Mouse (Mus musculus) lung, postnatal 4 days (tissue): ENCODE data around the gene Itsn2.
"Not testable (repeated sequence)": the region's sequence is repeated elsewhere in the genome, so short reads cannot be mapped to it uniquely, and the experiment has no call there.

Experiments
- DNase-seq, 2 experiments: peaks; one replicate each; pipeline ENCODE4 v3.0.0; 2021

Gene Itsn2

DNA sequence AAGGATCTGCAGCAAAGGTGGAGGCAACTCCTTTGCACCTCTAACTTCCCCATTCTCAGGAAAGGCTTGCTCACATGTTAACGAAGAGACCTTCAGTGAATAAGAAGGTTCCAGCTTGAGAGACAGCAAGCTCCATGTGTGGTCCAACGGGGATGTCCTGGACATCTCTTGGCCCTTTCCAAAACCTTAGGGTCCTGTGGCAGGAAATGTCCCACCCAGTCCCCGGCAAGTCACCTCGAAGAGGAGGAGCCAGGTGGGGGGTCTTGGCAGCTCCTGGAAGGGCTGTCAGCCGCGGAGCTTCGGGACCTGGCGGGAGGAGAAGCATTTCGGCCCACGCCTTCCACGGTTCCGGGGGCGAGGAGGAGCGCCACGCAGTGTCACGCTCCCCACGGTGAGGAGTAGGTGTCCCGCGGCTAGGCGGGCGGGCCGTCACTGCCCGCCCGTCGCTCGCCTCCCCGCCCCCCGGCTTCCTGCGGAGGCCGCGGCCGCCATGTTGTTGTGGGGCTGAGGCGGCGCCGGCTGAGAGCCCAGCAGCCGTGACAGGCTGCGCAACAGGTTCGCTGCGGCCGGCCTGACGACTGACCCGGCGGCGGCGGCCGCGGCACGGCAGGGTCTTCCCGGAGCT is at the start of gene Itsn2, which contains the start of gene Gm3625:
Gene Itsn2 (plus strand): TSS at position 98 of the 625 bp plus-strand sequence.
Gene Gm3625 (minus strand): TSS at position 387 of the 625 bp plus-strand sequence.
- DNase-seq = peak; percentile 82 to 87

DNA sequence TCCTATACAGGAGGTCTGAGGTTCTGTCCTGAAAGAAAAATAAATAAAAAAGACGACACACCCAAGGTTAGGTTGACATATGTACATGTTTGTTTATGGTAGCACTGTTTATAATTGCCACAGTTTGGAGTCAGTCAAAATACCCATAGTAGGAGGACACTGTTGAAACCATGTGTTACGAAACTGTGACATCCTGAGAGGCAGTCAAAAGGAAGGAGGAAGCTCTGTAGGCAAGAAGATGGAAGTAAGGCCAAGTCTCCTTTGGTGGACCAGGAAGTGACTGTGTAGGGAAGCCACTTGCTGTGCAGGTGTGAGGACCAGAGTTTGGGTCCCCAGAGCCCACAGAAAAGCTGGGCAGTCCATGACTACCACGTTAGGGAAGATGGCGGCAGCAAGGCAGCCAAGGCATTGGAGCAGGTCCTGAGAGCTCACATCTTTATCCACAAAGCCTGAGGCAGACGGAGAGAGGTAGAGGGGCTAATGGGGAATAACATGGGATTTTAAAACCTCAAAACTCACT is 48.0 kb upstream of the Itsn2 start:
- DNase-seq = no peak

DNA sequence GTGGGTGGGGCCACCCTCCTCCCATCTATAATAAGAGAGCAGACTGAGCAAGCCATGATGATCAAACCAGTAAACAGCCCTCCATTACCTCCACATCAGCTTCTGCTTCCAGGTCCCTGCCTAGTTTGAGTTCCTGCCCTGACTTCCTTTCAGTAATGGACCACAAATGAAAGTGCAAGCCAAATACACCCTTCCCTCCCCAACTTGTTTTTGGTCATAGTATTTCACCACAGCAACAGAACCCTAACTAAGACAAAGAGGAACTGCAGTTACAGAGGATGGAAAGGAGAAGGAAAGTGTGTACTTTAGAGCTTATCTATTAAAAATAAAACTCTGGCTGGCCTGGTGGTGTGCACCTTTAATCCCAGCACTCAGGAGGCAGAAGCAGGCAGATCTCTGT is 47.0 kb upstream of the Itsn2 start:
- no peak for DNase-seq

DNA sequence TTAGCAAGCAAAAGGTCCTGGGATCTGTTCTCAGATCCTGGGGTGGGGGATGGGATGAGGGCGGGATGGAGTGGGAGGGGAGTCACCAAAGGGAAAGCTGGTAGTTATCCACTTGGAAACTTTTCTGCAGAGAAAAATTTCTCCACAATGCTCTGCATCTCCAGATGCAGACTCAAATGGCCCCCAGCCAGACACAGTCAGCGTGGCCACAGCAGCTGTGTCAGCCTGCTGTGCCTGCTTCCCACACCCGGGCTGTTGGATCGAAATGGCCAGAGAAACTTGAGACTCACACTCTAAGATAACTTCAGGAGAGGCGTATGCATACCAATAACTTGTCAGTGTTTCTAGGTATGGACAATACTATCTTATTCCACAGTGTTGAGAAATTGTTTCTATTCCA is 45.9 kb upstream of the Itsn2 start:
- DNase-seq = peak; percentile 50 to 82

GRCm38 (mm10) chr12:4547557-4547956 is 44.9 kb upstream of the Itsn2 start:
- DNase-seq = no peak

DNA sequence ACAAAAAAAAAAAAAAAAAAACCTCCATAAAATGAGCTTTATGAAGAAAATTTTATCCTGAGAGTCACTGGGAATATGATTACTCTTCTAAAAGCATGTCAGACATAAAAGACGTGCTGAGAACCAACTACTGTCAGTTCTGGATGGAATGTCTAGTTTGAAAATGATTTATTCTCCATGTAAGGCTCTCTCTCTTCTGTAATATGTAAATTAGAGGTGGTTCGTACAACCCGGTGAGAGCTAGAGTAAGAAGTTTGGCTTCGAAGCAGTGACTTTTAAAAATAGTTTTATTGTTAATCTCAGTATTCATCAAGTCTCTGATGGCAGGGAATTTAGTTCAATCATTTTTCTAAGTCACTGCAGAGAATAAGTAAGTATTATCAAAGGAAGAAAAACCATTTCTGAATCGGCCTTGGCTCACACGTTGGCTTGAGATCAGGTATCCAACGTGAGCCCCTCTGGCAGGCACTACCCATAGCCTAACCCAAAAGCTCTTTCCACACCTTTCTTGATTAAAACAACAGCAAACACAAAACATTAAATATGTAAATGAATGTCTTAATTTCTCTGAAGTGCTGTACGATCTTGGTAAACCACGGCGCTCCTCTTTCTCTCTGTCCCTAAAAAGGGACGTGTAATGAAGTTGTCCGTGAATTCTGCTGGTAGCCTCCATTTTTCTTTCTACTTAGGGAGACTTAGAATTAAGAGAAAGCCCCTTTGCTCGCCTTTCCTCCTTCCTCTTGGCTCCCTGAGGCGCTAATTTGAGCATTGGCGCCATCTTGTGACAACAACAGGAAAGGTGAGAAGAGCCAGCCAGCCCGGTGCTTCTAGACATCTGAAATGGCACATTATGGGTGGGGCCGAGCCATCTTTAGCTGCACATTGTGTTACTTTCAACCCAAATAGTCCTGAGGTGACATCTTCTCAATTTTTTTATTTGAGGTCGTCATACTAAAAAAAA is 44.1 kb upstream of the Itsn2 start:
- peak; percentile 69 to 85 for DNase-seq

DNA sequence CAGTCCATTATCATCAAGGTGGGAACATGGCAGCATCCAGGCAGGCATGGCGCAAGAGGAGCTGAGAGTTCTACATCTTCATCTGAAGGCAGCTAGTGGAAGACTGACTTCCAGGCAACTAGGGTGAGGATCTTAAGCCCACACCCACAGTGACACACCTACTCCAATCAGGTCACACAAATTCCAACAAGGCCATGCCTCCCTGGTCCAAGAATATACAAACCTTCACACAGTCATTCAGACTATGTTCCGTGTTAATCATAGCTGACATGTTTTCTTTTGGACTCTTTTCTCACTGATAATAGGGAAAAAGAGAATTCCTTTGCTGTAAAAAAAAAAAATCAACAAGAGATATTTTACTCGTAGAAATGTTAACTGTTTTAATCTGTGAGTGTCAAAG is 38.7 kb upstream of the Itsn2 start:
- DNase-seq = not testable (repeated sequence)

DNA sequence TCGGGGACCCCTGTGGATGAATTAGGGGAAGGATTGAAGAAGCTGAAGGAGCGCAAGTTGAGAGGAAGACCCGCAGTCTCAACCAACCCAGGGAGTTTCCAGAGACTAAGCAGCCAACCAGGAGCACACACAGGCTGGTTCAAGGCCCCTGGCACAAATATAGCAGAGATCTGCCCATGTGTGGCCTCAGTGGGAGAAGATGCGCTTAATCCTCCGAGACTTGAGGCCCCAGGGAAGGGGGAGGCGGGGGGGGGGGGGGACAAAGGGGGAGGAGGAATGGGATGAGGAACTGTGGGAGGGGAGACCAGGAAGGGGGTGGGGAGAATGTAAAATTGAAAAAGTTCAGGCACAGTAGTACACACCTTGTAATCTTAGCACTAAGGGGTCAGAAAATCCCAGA is 37.0 kb upstream of the Itsn2 start:
- no peak for DNase-seq

GRCm38 (mm10) chr12:4556891-4557290 is 35.5 kb upstream of the Itsn2 start:
- no peak for DNase-seq

GRCm38 (mm10) chr12:4557436-4557835 is 35.0 kb upstream of the Itsn2 start:
- no peak for DNase-seq

- DNase-seq = no peak
Measured at GRCm38 (mm10) chr12:4558013-4558412, 34.4 kb upstream of the Itsn2 start.

- DNase-seq = peak; percentile 24 to 34
Measured at GRCm38 (mm10) chr12:4558475-4559279, 33.8 kb upstream of the Itsn2 start.

- peak in 1 of 2 experiments; percentile 53 for DNase-seq
Measured at GRCm38 (mm10) chr12:4571864-4572263, 20.6 kb upstream of the Itsn2 start.

- no peak for DNase-seq
Measured at GRCm38 (mm10) chr12:4574065-4574464, 18.4 kb upstream of the Itsn2 start.

- no peak for DNase-seq
Measured at GRCm38 (mm10) chr12:4582326-4582725, 10.1 kb upstream of the Itsn2 start.

DNA sequence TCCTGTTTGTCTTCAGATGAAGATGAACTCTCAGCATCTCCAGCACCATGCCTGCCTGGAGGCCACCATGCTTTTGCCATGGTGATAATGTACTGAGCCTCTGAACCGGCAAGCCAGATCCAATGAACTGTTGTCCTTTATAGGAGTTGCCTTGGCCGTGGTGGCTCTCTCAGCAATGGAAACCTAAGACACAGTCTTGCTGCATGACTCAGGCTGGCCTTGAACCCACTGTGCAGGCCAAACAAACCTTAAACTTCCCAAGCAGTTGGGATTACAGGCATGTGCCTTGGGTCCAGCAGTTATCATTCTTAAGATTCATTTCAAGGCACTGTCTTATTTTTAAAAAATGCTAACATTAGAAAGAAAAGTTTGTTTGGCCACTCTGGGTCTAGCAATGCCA is 4.6 kb upstream of the Itsn2 start:
- DNase-seq = no peak

DNA sequence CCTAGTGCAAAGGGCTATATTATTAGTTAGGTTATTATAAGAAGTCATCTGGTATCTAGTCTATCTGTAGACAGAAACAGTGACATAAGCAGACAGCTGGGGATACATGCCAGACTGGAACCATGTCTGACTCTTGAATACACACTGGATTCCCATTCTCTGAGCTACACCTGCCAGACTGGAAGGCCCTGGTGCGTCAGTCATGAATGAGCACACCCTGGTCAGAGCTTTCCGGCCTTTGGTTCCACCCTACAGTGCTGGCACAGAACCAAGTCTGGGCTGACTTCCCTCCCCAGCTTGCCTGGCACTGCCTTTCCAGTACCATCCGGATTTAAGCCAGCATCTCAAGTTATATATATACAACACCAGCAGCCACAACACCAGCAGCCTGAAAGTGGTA is 3.8 kb upstream of the Itsn2 start:
- DNase-seq = peak; percentile 72 to 77

GRCm38 (mm10) chr12:4592025-4592424 is 413 bp upstream of the Itsn2 start:
- DNase-seq = no peak

DNA sequence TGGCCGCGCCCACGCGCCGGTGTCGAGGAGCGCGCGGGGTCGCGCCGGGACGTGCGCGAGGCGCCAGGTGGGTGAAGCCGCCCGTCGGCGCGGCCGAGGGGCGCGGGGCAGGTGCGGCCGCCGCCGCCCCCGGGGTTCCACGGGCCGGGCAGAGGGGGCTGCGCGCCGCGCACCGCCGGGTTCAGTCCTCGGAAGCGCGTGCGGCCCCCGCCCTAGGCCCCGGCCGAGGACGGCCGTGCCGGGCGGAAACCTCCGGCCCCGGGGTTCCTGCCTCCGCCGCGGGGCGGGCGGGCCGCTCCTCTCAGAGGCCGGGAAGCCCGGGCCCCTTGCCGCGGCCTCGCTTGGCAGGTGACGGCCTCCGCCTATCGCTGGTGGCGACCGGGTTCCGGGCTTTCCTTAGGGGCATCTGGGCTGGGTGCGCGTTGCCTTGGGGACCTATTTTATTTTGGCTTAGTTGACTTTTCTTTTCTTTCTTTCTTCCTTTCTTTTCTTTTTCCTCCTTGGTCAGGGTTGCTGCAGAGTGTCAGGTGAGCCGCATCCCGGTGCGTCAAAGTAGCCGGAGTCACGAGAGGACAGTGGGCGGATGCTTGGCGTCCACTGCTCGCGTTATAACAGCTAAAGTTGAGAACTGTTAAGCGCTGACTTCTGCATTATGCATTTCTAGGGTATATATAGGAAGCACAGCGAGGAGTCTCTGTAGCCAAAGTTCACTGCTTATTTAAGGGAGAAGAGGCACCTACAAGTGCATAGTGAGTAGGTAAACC is 910 bp downstream of the Itsn2 start:
- DNase-seq = peak; percentile 59 to 74

GRCm38 (mm10) chr12:4593930-4594391 is 1.5 kb downstream of the Itsn2 start:
- no peak for DNase-seq

GRCm38 (mm10) chr12:4595055-4595454 is 2.6 kb downstream of the Itsn2 start:
- DNase-seq = no peak
